Mouse (Mus musculus): Measurements from ENCODE around the gene Pcyt1a. TPM values are rescaled to one million over a fixed set of nuclear protein-coding genes. Genes with fewer than 3 reads are reported as not detected.
"Not testable (repeated sequence)": the region's sequence is repeated elsewhere in the genome, so short reads cannot be mapped to it uniquely, and the experiment has no call there.

The Pcyt1a gene
- polyA plus RNA-seq, 1 experiment from 2014 or later: 44.9 TPM

DNA sequence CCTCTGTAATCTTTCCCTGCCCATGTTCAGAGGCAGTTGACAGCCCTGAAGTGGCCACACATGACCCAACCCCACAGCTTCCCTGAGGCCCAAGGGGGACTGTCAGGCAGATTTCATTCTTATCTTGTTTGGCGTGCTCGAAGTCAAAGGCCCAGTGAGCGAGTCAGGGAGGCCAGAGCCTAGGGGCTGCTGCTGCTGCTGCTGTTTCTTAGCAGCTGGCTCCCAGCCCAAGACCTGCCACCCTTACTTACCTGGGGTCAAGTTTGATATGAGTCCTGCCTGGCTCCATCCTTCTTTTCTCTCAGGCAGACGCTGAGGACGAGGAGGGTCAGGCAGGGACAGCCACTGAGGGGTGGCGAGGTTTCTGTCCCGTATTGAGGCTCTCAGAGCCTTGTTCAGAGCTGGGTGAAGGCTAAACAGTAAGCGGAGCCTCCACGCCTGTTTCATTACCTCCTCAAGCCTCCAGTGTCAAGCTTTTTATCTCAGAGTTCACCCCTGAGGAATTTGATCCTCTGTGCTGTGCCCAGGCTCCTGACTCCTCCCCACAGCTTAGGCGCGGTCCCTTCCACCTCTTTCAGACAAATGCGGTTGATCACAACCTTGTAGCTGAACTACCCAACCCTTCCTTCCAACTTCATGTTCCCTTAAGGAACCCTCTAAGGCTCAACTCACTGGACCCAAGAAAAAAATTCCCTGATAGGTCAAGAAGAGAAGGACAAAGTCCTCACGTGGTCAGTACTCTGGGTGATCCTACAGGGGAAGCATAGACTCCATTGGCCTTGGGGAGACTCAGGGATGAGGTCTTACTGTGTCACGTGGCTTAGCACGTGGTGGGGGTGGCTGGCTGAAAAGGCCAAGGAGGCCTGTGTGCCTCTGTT is 56.8 kb downstream of the Pcyt1a start, which contains the start of gene Slc51a:
Slc51a (minus strand) TSS at position 646 of the 878 bp plus-strand sequence.
- no peak for DNase-seq (ENCODE audit: low spot score)
- Histone ChIP-seq H3K9ac (replicated peaks; ENCODE audit: low read depth) (no peak within 1 kb of the TSS), H3K4me1 (ENCODE audit: insufficient read depth, low read depth, low read length) (0 out of 2 replicates have a peak, but pooled peaks cover 4% of the 10 kb centered on the region), H3K36me3 (ENCODE audit: insufficient read depth, low read length) (no peaks in the 10 kb centered on the region), H3K4me2 (replicated peaks; ENCODE audit: low read depth, low read length) (no peak within 1 kb of the TSS), H3K4me3 (ENCODE audit: low read depth, low read length) (no peak within 1 kb of the TSS), H3K27me3 (replicated peaks; ENCODE audit: insufficient read depth, low read length) (no peaks in the 10 kb centered on the region), H3K27ac (ENCODE audit: low read length) (no peak within 1 kb of the TSS; the same call in 1 of the 2 replicates), H3K9me3 (ENCODE audit: low read length) (no peaks in the 10 kb centered on the region)
- WGBS: 24% methylated on average over 15 of the region's 15 CpGs
- ATAC-seq: peak; percentile 41; the same call in 1 of the 2 replicates
- TF ChIP-seq CTCF (IDR thresholded peaks at IDR 0.05) (no peak), EP300 (IDR thresholded peaks at IDR 0.05) (no peak)

DNA sequence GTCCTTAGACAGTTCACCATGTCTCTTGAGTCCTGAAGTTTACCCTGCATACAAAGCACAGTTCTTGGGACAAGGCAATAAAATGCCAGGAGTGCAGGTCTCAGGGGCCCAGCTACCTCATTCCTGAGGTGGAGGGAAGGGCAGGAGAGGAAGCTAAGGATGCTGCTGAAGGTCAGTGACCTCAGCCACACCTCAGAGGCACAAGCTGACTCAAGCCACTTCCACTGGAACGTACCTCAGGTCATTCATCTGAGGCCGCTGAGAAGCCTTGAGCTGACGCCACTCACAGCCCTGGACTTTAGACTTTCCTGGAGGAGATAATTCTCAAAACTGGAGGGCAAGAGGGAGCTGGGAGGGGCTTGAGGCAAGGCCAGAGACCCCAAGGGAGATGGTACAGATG is 58.2 kb downstream of the Pcyt1a start:
- H3K9me3 ChIP-seq (ENCODE audit: low read length): no peaks in the 10 kb centered on the region
- H3K4me2 ChIP-seq (replicated peaks; ENCODE audit: low read depth, low read length): no peak overlapping the region
- no peak overlapping the region for H3K4me3 ChIP-seq (ENCODE audit: low read depth, low read length)
- WGBS: 92% methylated on average over 3 of the region's 3 CpGs
- DNase-seq (ENCODE audit: low spot score): no peak
- H3K27me3 ChIP-seq (replicated peaks; ENCODE audit: insufficient read depth, low read length): no peaks in the 10 kb centered on the region
- H3K27ac ChIP-seq (ENCODE audit: low read length): no peak overlapping the region
- H3K9ac ChIP-seq (replicated peaks; ENCODE audit: low read depth): no peak overlapping the region
- no peaks in the 10 kb centered on the region for H3K36me3 ChIP-seq (ENCODE audit: insufficient read depth, low read length)
- TF ChIP-seq EP300 (IDR thresholded peaks at IDR 0.05): no peak
- TF ChIP-seq CTCF (IDR thresholded peaks at IDR 0.05): no peak
- ATAC-seq: no peak
- 0 out of 2 replicates have a peak, but pooled peaks cover 4% of the 10 kb centered on the region for H3K4me1 ChIP-seq (ENCODE audit: insufficient read depth, low read depth, low read length)

DNA sequence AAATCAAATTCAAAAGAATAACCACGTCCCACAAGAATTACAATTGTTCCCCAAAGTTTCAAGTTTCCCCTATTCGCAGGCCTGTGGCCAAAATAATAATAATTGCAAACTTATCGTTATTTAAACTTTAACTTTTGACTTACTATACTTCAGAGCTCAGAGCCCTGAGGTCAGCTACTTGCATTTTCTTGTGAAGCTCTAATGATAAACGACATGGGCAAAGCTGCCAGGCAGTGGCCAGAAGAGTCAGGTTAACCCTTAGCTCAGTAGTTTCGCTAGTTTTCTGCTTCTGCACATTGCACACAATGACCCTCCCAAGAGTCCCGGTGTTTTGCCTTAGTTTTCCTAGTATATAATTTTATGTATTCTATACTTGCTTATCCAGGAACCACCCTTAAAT is 63.6 kb downstream of the Pcyt1a start:
- H3K9me3 ChIP-seq (ENCODE audit: low read length); H3K36me3 ChIP-seq (ENCODE audit: insufficient read depth, low read length); H3K4me2 ChIP-seq (replicated peaks; ENCODE audit: low read depth, low read length); H3K9ac ChIP-seq (replicated peaks; ENCODE audit: low read depth); ATAC-seq; H3K4me3 ChIP-seq (ENCODE audit: low read depth, low read length); H3K4me1 ChIP-seq (ENCODE audit: insufficient read depth, low read depth, low read length); DNase-seq (ENCODE audit: low spot score); H3K27me3 ChIP-seq (replicated peaks; ENCODE audit: insufficient read depth, low read length); H3K27ac ChIP-seq (ENCODE audit: low read length): not testable (repeated sequence)
- WGBS: 56% methylated on average over 6 of the region's 6 CpGs

DNA sequence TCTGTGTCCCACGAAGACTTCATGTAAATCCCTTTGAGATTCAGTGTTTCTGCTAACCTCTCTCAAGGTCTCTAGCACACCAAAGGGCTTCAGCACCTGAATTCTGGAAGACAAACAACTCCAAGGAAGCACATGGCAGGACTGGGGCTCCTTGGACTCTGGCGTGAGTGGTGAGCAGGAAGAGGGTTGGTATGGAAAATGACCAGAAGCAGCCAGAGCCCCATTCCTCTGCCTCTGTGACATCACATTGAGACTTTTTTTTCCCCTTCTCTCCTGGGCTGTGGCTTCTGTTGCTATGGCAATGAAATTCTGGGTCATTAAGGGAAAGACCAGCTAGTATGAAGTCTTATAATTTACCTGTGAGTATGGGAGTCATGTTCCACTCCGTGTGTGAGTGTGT is 65.2 kb downstream of the Pcyt1a start, which contains the start of gene Zdhhc19:
Zdhhc19 (plus strand) TSS at position 301 of the 400 bp plus-strand sequence.
- Histone ChIP-seq H3K9ac (replicated peaks; ENCODE audit: low read depth) (no peak within 1 kb of the TSS), H3K9me3 (ENCODE audit: low read length) (no peaks in the 10 kb centered on the region), H3K27ac (ENCODE audit: low read length) (no peak within 1 kb of the TSS), H3K4me2 (replicated peaks; ENCODE audit: low read depth, low read length) (no peak within 1 kb of the TSS), H3K27me3 (replicated peaks; ENCODE audit: insufficient read depth, low read length) (no peaks in the 10 kb centered on the region), H3K4me3 (ENCODE audit: low read depth, low read length) (no peak within 1 kb of the TSS), H3K4me1 (ENCODE audit: insufficient read depth, low read depth, low read length) (0 out of 2 replicates have a peak, but pooled peaks cover 3% of the 10 kb centered on the region), H3K36me3 (ENCODE audit: insufficient read depth, low read length) (no peaks in the 10 kb centered on the region)
- DNase-seq (ENCODE audit: low spot score) (no peak), ATAC-seq (no peak)
- 51% methylated on average over 3 of the region's 3 CpGs for WGBS
- TF ChIP-seq CTCF (IDR thresholded peaks at IDR 0.05) (no peak), EP300 (IDR thresholded peaks at IDR 0.05) (no peak)

DNA sequence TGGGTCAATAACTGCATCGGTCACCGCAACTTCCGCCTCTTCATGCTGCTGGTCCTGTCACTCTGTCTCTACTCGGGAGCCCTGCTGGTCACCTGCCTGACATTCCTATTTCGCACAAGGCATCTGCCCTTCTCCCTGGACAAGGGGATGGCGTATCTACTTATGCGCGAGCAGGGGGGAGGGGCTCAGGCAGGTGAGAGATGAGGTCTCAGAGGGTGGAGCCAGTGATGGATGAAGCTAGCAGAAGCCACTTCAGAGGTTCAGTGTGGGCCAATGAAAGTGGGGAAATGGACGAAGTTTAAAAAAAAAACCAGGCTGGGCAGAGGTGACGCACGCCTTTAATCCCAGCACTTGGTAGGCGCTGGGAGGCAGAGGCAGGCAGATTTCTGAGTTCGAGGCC is 68.3 kb downstream of the Pcyt1a start:
- no peaks in the 10 kb centered on the region for H3K36me3 ChIP-seq (ENCODE audit: insufficient read depth, low read length)
- TF ChIP-seq CTCF (IDR thresholded peaks at IDR 0.05) (no peak), EP300 (IDR thresholded peaks at IDR 0.05) (no peak)
- no peaks in the 10 kb centered on the region for H3K27me3 ChIP-seq (replicated peaks; ENCODE audit: insufficient read depth, low read length)
- H3K9ac ChIP-seq (replicated peaks; ENCODE audit: low read depth): no peak overlapping the region
- ATAC-seq (no peak), DNase-seq (ENCODE audit: low spot score) (no peak)
- WGBS: 64% methylated on average over 13 of the region's 13 CpGs
- no peak overlapping the region for H3K4me2 ChIP-seq (replicated peaks; ENCODE audit: low read depth, low read length)
- H3K27ac ChIP-seq (ENCODE audit: low read length): no peak overlapping the region
- H3K4me3 ChIP-seq (ENCODE audit: low read depth, low read length): no peak overlapping the region
- no peaks in the 10 kb centered on the region for H3K9me3 ChIP-seq (ENCODE audit: low read length)
- 0 out of 2 replicates have a peak, but pooled peaks cover 3% of the 10 kb centered on the region for H3K4me1 ChIP-seq (ENCODE audit: insufficient read depth, low read depth, low read length)

DNA sequence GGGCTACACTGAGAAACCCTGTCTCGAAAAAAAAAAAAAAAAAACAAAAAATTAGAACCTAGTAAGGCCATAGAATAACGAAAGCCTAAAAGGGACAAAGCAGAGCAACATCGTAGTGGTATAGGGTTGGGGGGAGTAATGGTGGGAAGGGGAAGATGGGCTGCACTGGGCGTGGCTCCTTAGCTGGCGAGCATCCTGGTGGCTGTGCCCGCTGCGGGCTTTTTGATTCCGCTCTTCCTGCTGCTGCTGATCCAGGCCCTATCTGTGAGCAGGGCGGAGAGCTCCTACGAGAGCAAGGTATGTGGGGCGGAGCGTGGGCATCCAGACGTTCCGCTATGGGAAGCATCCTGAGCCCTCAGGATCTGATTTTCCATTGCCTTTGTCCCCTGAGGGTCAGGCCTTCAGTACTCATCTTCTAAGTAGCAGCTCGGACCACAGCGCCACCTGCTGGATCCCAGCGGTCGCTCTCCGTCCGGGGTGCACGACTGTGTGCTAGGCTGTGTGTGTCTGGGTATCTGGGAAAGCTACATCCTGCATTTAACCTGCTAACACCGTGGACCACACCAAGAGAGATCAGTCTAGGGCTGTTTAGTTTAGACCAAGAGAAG is 68.8 kb downstream of the Pcyt1a start:
- peak; percentile 86 for ATAC-seq
- 8% methylated on average over 22 of the region's 22 CpGs for WGBS
- Histone ChIP-seq H3K27ac (ENCODE audit: low read length) (no peak overlapping the region), H3K9me3 (ENCODE audit: low read length) (no peaks in the 10 kb centered on the region), H3K4me2 (replicated peaks; ENCODE audit: low read depth, low read length) (peak overlapping the region; percentile 46), H3K36me3 (ENCODE audit: insufficient read depth, low read length) (no peaks in the 10 kb centered on the region), H3K9ac (replicated peaks; ENCODE audit: low read depth) (no peak overlapping the region), H3K4me1 (ENCODE audit: insufficient read depth, low read depth, low read length) (0 out of 2 replicates have a peak, but pooled peaks cover 3% of the 10 kb centered on the region), H3K4me3 (ENCODE audit: low read depth, low read length) (no peak overlapping the region), H3K27me3 (replicated peaks; ENCODE audit: insufficient read depth, low read length) (no peaks in the 10 kb centered on the region)
- TF ChIP-seq CTCF (IDR thresholded peaks at IDR 0.05) (peak; percentile 96), EP300 (IDR thresholded peaks at IDR 0.05) (no peak)
- DNase-seq (ENCODE audit: low spot score): peak; percentile 78
